Mouse (Mus musculus): ENCODE data around the gene Mapk8.

Mapk8 gene

GRCm38 (mm10) chr14:33398065-33398860, 48.7 kb downstream of the Mapk8 start:
- no peak for DNase-seq

- no peak for DNase-seq
Measured at GRCm38 (mm10) chr14:33380830-33381457, 66.0 kb downstream of the Mapk8 start.

GRCm38 (mm10) chr14:33378723-33379122, 68.2 kb downstream of the Mapk8 start:
- DNase-seq, result no peak

- peak; percentile 88 for DNase-seq
Measured at GRCm38 (mm10) chr14:33377211-33377610, 69.7 kb downstream of the Mapk8 start.

GRCm38 (mm10) chr14:33374089-33374488, 72.9 kb downstream of the Mapk8 start:
- no peak for DNase-seq

- no peak for DNase-seq
Measured at GRCm38 (mm10) chr14:33373271-33373670, 73.7 kb downstream of the Mapk8 start.

- peak; percentile 94 for DNase-seq
Measured at GRCm38 (mm10) chr14:33371248-33371647, 75.7 kb downstream of the Mapk8 start.

- DNase-seq, result no peak
Measured at GRCm38 (mm10) chr14:33370056-33370455, 76.9 kb downstream of the Mapk8 start.

- DNase-seq, result no peak
Measured at GRCm38 (mm10) chr14:33369375-33369774, 77.6 kb downstream of the Mapk8 start.

- DNase-seq, result peak; percentile 85
Measured at GRCm38 (mm10) chr14:33366891-33367777, 79.8 kb downstream of the Mapk8 start.

- peak; percentile 55 for DNase-seq
Measured at GRCm38 (mm10) chr14:33364061-33364460, 82.9 kb downstream of the Mapk8 start.

GRCm38 (mm10) chr14:33363611-33364010, 83.3 kb downstream of the Mapk8 start:
- DNase-seq, result peak; percentile 85

GRCm38 (mm10) chr14:33362807-33363206, 84.2 kb downstream of the Mapk8 start:
- DNase-seq, result peak; percentile 55

- DNase-seq, result peak; percentile 87
Measured at GRCm38 (mm10) chr14:33362122-33362521, 84.8 kb downstream of the Mapk8 start.

- peak; percentile 83 for DNase-seq
Measured at GRCm38 (mm10) chr14:33361546-33361945, 85.4 kb downstream of the Mapk8 start.

GRCm38 (mm10) chr14:33358891-33359290, 88.1 kb downstream of the Mapk8 start:
- DNase-seq, result no peak

- no peak for DNase-seq
Measured at GRCm38 (mm10) chr14:33357600-33358368, 89.2 kb downstream of the Mapk8 start.

- DNase-seq, result no peak
Measured at GRCm38 (mm10) chr14:33355276-33355675, 91.7 kb downstream of the Mapk8 start.

GRCm38 (mm10) chr14:33352890-33353289, 94.1 kb downstream of the Mapk8 start:
- DNase-seq, result no peak

- peak; percentile 94 for DNase-seq
Measured at GRCm38 (mm10) chr14:33351984-33352722, 94.8 kb downstream of the Mapk8 start.

- DNase-seq, result no peak
Measured at GRCm38 (mm10) chr14:33351019-33351418, 95.9 kb downstream of the Mapk8 start.

- DNase-seq, result no peak
Measured at GRCm38 (mm10) chr14:33348146-33348545, 98.8 kb downstream of the Mapk8 start.
